Mouse (Mus musculus) liver (tissue): ENCODE results near the gene Pafah2.

Experiments
- DNase-seq: peaks from one replicate; pipeline ENCODE4 v3.0.0-alpha.2; 2020; ENCODE audit warnings: mixed read lengths

Gene Pafah2

GRCm38 (mm10) chr4:134395977-134396825 is at the start of gene Pafah2:
TSS of gene Pafah2 (plus strand) at chr4:134396320.
- DNase-seq = peak; percentile 89

DNA sequence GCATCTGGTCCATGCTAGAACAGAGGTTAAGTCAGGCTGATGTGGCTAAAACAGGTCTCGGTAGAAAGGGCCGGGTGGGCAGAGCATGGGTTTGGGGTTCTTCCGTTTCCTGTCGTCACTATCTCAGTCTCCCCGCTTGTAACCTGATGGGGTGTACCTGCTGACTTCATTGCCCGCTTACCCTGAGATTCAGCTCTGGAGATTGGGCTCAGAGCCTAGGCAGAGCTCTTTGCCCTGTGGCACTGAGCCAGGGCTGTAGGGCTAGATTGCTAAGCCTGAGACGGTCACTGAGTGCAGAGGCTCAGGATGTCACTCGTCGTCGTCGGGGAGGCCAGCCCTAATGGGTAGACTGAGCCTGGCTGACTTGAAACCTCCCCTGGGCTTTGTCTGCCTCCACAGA is 48.0 kb upstream of the Pafah2 start:
- no peak for DNase-seq

DNA sequence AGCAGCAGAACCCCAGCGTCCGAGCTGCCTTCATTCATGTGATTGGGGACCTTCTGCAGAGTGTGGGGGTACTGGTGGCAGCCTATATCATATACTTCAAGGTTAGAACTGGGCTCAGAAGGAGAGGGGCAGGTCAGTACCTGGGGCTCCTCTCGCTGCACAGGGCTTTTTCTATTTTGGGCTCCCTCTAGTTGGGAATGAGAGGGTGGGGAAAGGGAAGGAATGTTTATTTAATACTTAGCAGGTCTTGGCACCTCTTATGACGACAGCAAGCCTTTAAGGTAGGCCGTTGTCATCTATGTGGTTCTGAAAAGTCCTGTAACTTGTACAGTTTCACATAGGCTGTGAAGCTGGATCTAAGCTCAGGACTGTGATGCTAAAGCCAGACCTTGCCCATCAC is 47.6 kb upstream of the Pafah2 start:
- DNase-seq = no peak

DNA sequence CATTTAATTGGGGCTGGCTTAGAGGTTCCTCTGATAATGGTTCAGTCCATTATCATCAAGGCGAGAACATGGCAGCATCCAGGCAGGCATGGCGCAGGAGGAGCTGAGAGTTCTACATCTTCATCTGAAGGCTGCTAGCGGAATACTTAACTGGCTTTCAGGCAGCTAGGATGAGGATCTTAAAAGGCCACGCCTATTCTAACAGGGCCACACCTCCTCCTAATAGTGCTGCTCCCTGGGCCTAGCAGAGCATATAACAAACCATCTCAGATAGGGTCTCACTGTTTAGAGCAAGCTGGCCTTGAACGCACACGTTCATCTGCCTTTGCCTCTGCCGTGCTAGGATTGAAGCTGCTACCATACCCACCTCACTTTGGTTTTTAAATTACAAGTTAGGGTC is 46.3 kb upstream of the Pafah2 start:
- DNase-seq = no peak

- DNase-seq = no peak
Measured at GRCm38 (mm10) chr4:134350641-134351040, 45.5 kb upstream of the Pafah2 start.

GRCm38 (mm10) chr4:134351329-134352260 is 44.5 kb upstream of the Pafah2 start:
- DNase-seq = no peak

DNA sequence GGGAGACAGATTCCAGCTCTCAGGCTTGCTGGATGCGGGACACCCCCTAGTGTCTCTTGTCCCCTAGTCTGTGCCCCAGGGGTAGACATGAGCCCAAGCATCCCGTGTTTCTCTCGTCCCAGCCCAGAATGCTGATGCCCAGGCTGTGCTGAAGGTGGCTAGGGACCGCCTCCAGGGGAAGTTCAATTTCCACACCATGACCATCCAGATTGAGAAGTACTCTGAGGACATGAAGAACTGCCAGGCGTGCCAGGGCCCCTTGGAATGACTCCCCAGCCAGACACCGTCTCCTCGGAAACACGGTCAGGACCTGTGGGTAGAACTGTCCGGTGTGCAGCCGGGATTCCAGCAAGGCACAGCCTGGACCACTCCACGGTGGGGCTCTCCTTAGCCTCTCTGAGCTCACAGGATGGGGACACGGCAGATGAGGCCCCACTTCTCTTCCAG is 43.8 kb upstream of the Pafah2 start:
- DNase-seq = no peak

- no peak for DNase-seq
Measured at GRCm38 (mm10) chr4:134352929-134353328, 43.2 kb upstream of the Pafah2 start.

DNA sequence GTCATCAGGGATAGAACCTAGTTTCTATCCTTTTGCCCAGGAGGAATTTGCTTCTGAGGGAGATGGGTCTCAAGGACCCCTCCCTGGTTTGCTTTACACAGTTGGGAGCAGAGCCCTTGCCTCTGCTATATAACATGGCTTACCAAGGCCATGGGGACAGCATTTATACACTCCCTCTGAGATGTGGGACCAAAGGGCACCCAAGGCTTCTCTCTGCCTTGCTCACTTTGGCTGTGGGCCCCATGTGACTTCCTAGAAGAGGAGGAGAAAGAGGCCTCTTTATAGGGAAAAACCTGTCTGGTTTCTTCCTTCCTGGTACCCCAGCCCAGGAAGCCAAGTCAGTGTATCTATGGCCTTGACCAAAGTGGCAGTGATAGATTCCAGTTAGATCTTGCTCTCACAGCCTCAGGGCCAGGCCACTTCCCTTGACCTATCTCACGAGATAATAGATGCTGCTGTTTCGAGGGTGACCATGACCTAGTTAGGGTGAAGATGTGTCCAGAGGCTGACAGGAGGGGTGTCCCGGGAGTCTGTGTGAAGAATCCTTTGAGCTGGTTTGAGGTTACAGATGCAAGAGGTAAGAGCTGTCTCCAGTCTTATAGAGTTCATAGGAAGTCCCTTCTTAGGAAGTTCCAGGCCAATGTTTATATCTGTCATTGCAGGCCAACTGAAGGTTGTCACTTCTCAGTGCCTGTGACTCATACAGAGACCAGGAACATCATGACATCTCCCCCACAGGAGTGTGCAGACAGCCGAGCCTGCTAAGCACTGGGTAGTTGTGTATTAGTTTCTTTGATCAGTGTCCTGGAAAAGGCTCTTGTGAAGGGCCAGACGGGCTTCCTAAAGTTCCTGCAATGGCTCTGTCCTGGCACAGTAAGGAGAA is 42.4 kb upstream of the Pafah2 start:
- DNase-seq = no peak

DNA sequence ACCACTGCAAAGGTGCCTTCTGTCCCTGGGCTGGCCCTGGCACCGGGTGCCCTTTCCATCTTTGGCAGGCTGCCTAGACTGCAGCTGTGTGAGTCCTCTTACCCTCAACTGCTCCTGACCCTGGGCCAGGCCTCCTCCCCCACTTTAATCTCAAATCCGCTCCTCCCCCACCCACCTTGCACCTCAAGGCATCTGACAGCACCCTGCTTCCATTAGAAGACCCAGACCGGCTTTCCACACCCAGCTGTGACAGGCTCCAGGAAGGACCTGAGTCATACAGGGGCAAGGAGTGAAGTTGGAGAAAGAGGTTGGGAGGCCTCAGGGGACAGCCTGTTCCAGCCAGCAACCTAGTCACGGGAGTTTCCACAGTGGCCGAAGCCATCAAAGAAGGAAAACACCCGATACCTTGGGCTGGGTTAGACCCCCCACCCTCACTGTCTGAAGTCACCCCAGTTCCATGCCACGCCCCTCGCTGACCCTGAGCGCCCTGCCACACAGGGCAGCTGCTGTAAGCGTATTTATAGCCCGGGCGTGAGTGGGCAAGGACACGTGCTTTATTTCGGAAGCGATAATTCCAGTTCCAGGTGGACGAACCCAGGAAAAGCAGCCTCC is 40.2 kb upstream of the Pafah2 start:
- no peak for DNase-seq

- DNase-seq = peak; percentile 66
Measured at GRCm38 (mm10) chr4:134356591-134357460, 39.3 kb upstream of the Pafah2 start.

- DNase-seq = no peak
Measured at GRCm38 (mm10) chr4:134357461-134357771, 38.7 kb upstream of the Pafah2 start.

- DNase-seq = no peak
Measured at GRCm38 (mm10) chr4:134359649-134360048, 36.5 kb upstream of the Pafah2 start.

- no peak for DNase-seq
Measured at GRCm38 (mm10) chr4:134361215-134361614, 34.9 kb upstream of the Pafah2 start.

DNA sequence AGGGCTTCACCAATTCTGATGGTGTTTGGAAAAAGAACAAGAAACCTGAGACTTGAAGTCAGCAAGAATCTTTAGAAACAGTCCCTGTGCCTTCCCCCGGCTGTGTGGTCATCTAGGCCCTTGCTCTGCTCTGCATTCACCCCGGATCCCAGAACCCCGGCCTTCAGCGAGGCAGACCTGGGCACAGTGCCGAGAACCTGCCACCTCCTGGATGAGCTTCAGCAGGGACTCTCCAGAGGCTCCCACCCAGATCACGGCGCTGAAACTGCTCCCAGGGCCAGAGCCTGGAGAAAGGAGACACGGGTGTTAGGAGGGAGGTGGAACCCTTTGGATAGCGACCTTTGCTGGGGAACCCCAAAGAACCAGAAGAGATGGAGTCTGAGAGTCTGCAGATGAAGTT is 34.0 kb upstream of the Pafah2 start:
- DNase-seq = no peak

DNA sequence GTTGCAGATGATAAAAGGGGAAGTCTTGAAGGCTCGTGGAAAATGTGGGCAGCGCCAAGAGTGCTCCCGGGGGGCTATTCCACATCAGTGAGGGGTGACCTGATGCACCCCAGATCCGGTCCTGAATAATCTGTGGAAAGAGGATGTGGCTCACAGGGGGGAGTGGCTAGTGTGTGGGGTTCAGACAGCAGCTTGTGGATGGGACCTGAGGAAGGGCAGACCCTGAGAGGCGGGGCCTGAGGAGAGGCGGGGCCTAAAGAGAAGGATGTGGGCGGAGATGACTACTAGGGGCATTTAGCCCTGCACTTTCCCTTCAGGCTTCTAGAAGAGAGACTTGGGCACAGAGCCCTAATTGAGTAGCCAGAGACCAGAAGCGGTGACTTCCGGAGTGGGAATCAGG is 33.5 kb upstream of the Pafah2 start:
- DNase-seq = peak; percentile 54

DNA sequence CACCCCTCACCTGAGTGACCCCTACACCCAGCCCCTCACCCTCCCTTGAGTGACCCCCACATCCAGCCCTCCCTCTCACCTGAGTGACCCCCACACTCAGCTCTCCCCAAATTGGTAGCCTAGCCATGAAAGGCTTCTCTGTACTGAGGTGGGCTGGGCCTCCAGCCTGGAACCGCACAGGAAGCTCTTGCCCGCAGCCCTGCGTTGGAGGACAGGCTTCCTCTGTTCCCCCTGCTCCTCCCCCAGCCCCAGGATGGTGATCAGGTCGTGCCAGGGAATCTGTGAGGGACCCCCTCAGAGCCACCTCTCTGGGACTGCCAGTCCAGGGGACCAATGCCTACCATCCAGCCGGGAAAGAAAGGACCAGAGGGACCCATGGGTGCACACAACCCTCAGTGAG is 30.8 kb upstream of the Pafah2 start:
- DNase-seq = no peak

DNA sequence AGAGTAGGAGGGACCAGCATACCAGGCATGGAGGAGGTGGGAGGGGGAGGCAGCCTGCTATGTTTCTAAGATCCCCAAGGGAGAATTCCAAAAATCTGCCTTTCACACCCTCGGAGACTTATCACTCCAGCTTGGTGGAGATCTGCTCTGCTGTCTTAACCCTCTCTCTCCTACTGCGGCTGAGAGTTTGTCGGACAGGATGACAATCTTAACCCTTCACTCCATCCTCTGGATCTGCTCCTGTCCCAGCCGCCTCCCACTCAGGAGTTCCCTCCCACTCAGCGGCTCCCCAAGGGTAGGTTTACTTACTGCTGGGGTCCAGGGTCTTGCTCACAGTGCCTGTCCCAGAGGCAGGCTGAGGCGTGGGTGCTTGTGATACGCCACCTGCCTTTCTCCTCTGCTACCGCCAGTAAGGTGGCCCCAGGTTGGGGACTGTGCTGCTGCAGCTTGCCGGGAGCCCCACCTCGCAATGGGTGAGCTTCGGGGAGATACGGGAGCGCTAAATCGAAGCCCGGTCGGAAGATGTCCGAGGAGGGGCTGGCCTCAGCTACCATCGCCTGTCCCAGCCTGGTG is 25.4 kb upstream of the Pafah2 start:
- no peak for DNase-seq

- no peak for DNase-seq
Measured at GRCm38 (mm10) chr4:134371316-134371855, 24.7 kb upstream of the Pafah2 start.

GRCm38 (mm10) chr4:134372294-134372747 is 23.8 kb upstream of the Pafah2 start:
- peak; percentile 65 for DNase-seq

GRCm38 (mm10) chr4:134373295-134373694 is 22.8 kb upstream of the Pafah2 start:
- no peak for DNase-seq
